Mouse (Mus musculus) neural tube, embryonic 14.5 days (tissue): ENCODE measurements around the gene Nthl1. TPM values are rescaled to one million over a fixed set of nuclear protein-coding genes. Genes with fewer than 3 reads are reported as not detected.

Experiments
- ATAC-seq: fragments of 200-750 bp; cut with Nextera tagmentation; 2 replicates; pipeline ENCODE4 v1.8.0; 2017; ENCODE audit warnings: low read depth, mild to moderate bottlenecking, moderate TSS enrichment, moderate library complexity
- H3K27ac ChIP-seq: fragments of 300-500 bp; sonication (generic); 2 replicates; pipeline ENCODE4 v1.5.1; 2014; ENCODE audit warnings: low read depth, mild to moderate bottlenecking, control low read depth, low read length, moderate library complexity, mixed read lengths
- H3K27me3 ChIP-seq: fragments of 300-500 bp; sonication (generic); 2 replicates; pipeline ENCODE4 v1.6.1; 2014; ENCODE audit warnings: low read length; ENCODE audit not compliant: control insufficient read depth, insufficient read depth
- H3K36me3 ChIP-seq: fragments of 300-500 bp; sonication (generic); 2 replicates; pipeline ENCODE4 v1.6.1; 2014; ENCODE audit warnings: low read length, mixed read lengths; ENCODE audit not compliant: control insufficient read depth, insufficient read depth
- H3K4me1 ChIP-seq: fragments of 300-500 bp; sonication (generic); 2 replicates; pipeline ENCODE4 v1.6.1; 2014; ENCODE audit warnings: low read length; ENCODE audit not compliant: control insufficient read depth, insufficient read depth
- H3K4me2 ChIP-seq: fragments of 300-500 bp; sonication (generic); 2 replicates; pipeline ENCODE4 v1.6.1; 2014; ENCODE audit warnings: mild to moderate bottlenecking, low read depth, low read length, control low read depth
- H3K4me3 ChIP-seq: fragments of 300-500 bp; sonication (generic); 2 replicates; pipeline ENCODE4 v1.5.1; 2014; ENCODE audit warnings: low read depth, low read length, control low read depth, mixed read lengths
- H3K9ac ChIP-seq: fragments of 300-500 bp; sonication (generic); replicated peaks from 2 replicates; pipeline ENCODE4 v1.6.1; 2014; ENCODE audit warnings: low read depth, mild to moderate bottlenecking, control low read depth, low read length, mixed read lengths
- H3K9me3 ChIP-seq: fragments of 300-500 bp; sonication (generic); 2 replicates; pipeline ENCODE4 v1.6.1; 2016; ENCODE audit warnings: low read length; ENCODE audit not compliant: control insufficient read depth
- WGBS: fragments of 180-500 bp; shearing (Covaris S2); extraction: QIAGEN DNeasy Blood & Tissue Kit; methylation state at CpG from one replicate; pipeline ENCODE4 v1.1.7; 2014; 5-methylcytosine and 5-hydroxymethylcytosine counted together
- polyA plus RNA-seq: library from polyadenylated mRNA; unstranded; fragments of >200 nt; fragmentation: Nextera tagmentation; extraction: Ambion mirVana; gene quantifications from 2 replicates; pipeline ENCODE4 v1.2.1, GENCODE M21; 2014

Gene Nthl1
- polyA plus RNA-seq, 1 experiment from 2014 or later: 7.3 TPM

GRCm38 (mm10) chr17:24595126-24596072 lies 37.1 kb upstream of the Nthl1 start:
- no peak overlapping the region for H3K4me2 ChIP-seq
- H3K27me3 ChIP-seq: no peaks in the 10 kb centered on the region
- H3K4me3 ChIP-seq: no peak overlapping the region
- peaks cover 90% of the 10 kb centered on the region for H3K36me3 ChIP-seq
- ATAC-seq: no peak
- H3K27ac ChIP-seq: no peak overlapping the region
- H3K9me3 ChIP-seq: no peaks in the 10 kb centered on the region
- no peaks in the 10 kb centered on the region for H3K4me1 ChIP-seq
- 81% methylated on average over 17 of the region's 17 CpGs for WGBS
- no peak overlapping the region for H3K9ac ChIP-seq

DNA sequence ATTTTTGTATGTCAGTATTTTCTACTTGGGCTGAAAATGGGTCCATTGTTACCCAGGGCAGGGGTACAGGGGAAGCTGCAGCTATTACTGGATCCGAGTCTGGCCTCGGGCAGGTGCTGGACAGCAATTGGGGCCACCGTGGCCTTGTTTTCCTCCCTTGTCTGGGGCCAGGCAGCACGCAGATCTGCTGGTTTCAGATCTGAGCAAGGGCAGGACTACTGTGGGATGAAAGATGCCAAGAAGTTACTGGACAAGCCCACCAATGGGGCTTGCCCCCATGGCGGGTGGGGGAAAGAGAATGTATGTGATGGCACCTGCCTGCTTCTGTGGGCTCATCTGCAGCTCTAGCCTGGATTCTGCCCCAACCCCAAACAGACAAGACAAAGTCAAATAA lies 36.4 kb upstream of the Nthl1 start:
- no peaks in the 10 kb centered on the region for H3K4me1 ChIP-seq
- ATAC-seq: no peak
- no peak overlapping the region for H3K9ac ChIP-seq
- 80% methylated on average over 5 of the region's 5 CpGs for WGBS
- H3K27ac ChIP-seq: no peak overlapping the region
- H3K4me3 ChIP-seq: no peak overlapping the region
- H3K27me3 ChIP-seq: no peaks in the 10 kb centered on the region
- H3K4me2 ChIP-seq: no peak overlapping the region
- H3K36me3 ChIP-seq: peaks cover 87% of the 10 kb centered on the region
- H3K9me3 ChIP-seq: no peaks in the 10 kb centered on the region

DNA sequence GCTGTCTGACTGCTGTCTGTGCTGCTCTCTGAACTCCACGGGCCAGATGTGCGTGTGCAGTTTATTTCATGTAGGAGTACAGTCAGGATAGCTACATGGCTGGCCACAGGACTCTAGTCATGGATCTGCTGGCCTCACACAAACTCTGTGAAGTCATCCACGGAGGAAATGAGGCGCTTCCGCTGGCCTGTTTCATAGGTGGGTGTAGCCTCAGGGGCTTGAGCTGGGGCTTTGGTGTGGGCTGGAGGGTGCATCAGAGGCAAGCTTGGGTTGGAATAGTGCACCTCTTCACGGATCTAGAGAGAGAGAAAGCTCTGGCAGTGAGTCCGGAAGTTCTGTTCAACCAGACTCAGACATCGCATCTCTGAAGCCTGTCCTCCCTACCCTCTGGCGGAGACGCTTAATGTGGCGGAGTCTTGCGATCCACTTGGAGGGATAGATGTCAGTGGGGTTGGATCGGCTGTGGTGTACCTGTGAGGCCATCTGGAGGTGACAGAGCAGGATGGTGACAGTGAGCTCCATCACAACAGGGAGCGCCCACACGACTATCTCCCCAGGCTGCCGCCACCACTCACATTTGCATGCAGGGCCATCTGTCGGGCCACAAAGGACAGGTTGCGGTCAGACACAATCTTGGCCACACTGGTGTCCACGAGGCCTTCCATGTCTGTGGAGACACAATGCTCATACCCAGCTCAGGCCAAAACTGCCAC lies 35.9 kb upstream of the Nthl1 start:
- Histone ChIP-seq H3K4me3 (no peak overlapping the region), H3K4me2 (no peak overlapping the region), H3K9ac (no peak overlapping the region), H3K27ac (no peak overlapping the region), H3K36me3 (peaks cover 85% of the 10 kb centered on the region), H3K4me1 (no peaks in the 10 kb centered on the region), H3K27me3 (no peaks in the 10 kb centered on the region), H3K9me3 (no peaks in the 10 kb centered on the region)
- ATAC-seq: no peak
- WGBS: 92% methylated on average over 19 of the region's 19 CpGs

GRCm38 (mm10) chr17:24597989-24598388 lies 34.5 kb upstream of the Nthl1 start:
- Histone ChIP-seq H3K4me2 (no peak overlapping the region), H3K9me3 (no peaks in the 10 kb centered on the region), H3K4me1 (no peaks in the 10 kb centered on the region), H3K36me3 (peaks cover 86% of the 10 kb centered on the region), H3K4me3 (no peak overlapping the region), H3K27me3 (no peaks in the 10 kb centered on the region), H3K9ac (no peak overlapping the region), H3K27ac (no peak overlapping the region)
- 94% methylated on average over 3 of the region's 3 CpGs for WGBS
- no peak for ATAC-seq

GRCm38 (mm10) chr17:24600502-24600901 lies 32.0 kb upstream of the Nthl1 start:
- Histone ChIP-seq H3K9me3 (no peaks in the 10 kb centered on the region), H3K36me3 (peaks cover 80% of the 10 kb centered on the region), H3K27ac (no peak overlapping the region), H3K4me2 (no peak overlapping the region), H3K27me3 (no peaks in the 10 kb centered on the region), H3K4me1 (no peaks in the 10 kb centered on the region), H3K4me3 (no peak overlapping the region), H3K9ac (no peak overlapping the region)
- ATAC-seq: no peak
- WGBS: 94% methylated on average over 4 of the region's 4 CpGs

DNA sequence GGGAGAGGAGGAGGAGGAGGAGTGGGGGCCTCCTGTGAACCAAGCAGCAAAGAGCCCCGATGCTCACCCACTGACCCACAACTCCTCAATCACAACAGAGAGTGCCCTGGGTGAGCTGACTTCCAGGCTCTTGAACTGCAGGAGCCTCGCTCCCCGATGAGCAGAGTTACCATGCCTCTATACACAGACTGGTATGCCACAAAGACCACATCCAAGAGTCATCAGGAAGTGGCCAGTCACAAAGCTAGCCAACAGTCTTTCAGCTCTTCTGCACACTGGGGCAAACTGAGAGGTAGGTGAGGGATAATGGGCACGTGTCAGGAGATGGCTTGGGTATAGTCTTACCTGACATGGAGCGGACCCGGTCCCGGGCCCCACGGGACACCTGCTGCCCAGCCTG lies 28.5 kb upstream of the Nthl1 start:
- no peaks in the 10 kb centered on the region for H3K27me3 ChIP-seq
- no peaks in the 10 kb centered on the region for H3K4me1 ChIP-seq
- peaks cover 82% of the 10 kb centered on the region for H3K36me3 ChIP-seq
- H3K4me3 ChIP-seq: no peak overlapping the region
- H3K9me3 ChIP-seq: no peaks in the 10 kb centered on the region
- no peak overlapping the region for H3K27ac ChIP-seq
- WGBS: 90% methylated on average over 8 of the region's 8 CpGs
- ATAC-seq: no peak
- H3K9ac ChIP-seq: no peak overlapping the region
- no peak overlapping the region for H3K4me2 ChIP-seq

GRCm38 (mm10) chr17:24604557-24604956 lies 27.9 kb upstream of the Nthl1 start:
- ATAC-seq: no peak
- 100% methylated on average over 3 of the region's 3 CpGs for WGBS

DNA sequence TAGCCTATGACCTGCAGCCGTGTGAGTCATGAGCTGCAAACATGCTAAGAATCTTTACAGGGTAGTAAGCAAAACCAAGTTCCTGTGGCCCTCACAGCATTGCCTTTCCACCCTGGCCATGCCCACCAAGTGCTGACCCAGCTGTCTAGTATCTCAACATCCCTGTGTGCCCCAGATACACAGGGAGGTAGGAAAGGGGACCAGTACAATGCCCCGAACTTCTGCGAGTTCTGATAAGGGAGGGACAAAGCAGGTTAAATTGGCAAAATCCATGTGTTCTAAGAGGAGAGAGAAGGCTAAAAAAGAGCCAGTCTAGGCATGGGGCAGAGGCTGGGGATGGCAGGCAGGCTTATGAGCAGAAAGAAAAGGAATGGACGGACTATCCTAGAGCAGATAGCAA lies 24.1 kb upstream of the Nthl1 start:
- no peak overlapping the region for H3K9ac ChIP-seq
- H3K27ac ChIP-seq: no peak overlapping the region
- peaks cover 66% of the 10 kb centered on the region for H3K36me3 ChIP-seq
- no peak overlapping the region for H3K4me3 ChIP-seq
- H3K27me3 ChIP-seq: no peaks in the 10 kb centered on the region
- no peaks in the 10 kb centered on the region for H3K9me3 ChIP-seq
- WGBS: 90% methylated on average over 4 of the region's 4 CpGs
- no peak for ATAC-seq
- no peaks in the 10 kb centered on the region for H3K4me1 ChIP-seq
- H3K4me2 ChIP-seq: no peak overlapping the region

More at GRCm38 (mm10) chr17:24604557-24604956, 27.9 kb upstream of the Nthl1 start:
- H3K9ac ChIP-seq: no peak overlapping the region
- no peak overlapping the region for H3K4me3 ChIP-seq
- H3K27ac ChIP-seq: no peak overlapping the region
- H3K36me3 ChIP-seq: peaks cover 84% of the 10 kb centered on the region
- H3K27me3 ChIP-seq: no peaks in the 10 kb centered on the region
- H3K4me2 ChIP-seq: no peak overlapping the region
- H3K4me1 ChIP-seq: no peaks in the 10 kb centered on the region
- H3K9me3 ChIP-seq: no peaks in the 10 kb centered on the region

- WGBS: 96% methylated on average over 8 of the region's 8 CpGs
- Histone ChIP-seq H3K9ac (no peak overlapping the region), H3K4me2 (no peak overlapping the region), H3K27ac (no peak overlapping the region), H3K36me3 (peaks cover 65% of the 10 kb centered on the region), H3K4me3 (no peak overlapping the region), H3K27me3 (no peaks in the 10 kb centered on the region), H3K9me3 (no peaks in the 10 kb centered on the region), H3K4me1 (no peaks in the 10 kb centered on the region)
- ATAC-seq: no peak
Measured at GRCm38 (mm10) chr17:24608874-24609273, 23.6 kb upstream of the Nthl1 start.
